Mouse (Mus musculus) T-helper 2 cell (primary cell): Measurements from ENCODE around the gene Tbk1.

Source experiments
- in situ Hi-C: fragments of 300-600 bp; cut with MboI, MseI; formaldehyde crosslinking; loops from one replicate; pipeline ENCODE4 v1.15.1; 2025; ENCODE audit warnings: high pct_unique_total_duplicates

Tbk1 gene

DNA sequence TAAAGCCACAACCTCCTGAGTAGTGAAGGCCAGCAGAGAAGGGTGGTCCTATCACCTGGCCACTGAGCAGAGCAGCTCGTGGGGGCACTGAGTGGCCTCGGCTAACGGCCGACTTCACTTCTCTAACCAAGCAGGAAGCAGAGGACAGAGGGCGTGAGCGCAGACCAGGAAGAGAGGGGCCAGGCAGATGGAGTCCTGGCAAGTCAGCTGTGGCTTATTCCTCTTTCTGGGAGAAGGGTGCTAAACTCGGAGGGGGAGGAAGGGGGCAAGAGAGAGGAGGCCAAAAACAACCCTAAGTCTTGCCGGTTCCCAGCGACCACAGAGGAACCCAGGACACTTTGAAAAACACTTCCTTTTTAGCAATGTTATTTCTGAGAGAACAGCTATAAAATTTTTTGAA is 10.0 kb upstream of the Tbk1 start:
- in situ Hi-C loops = no loop called here

DNA sequence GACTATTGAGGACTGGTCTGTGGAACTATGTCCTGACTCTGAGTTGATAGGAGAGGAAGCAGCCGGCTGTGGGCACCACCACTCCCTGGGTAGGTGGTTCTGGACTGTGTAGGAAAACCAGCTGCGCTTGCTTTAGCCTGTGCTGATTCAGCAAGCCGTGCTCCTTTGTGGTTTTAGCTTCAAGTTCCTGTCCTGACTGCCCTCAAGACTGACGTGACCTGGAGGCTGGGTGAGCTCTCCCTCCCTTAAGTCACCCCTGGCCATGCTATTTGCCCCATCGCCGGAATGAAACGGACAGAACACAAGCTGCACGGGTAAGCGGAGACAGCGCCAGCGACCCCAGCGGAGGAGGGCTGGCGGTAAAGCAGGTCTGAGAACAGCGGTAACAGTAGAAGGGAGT is 4.5 kb upstream of the Tbk1 start:
- in situ Hi-C loops = no loop called here

DNA sequence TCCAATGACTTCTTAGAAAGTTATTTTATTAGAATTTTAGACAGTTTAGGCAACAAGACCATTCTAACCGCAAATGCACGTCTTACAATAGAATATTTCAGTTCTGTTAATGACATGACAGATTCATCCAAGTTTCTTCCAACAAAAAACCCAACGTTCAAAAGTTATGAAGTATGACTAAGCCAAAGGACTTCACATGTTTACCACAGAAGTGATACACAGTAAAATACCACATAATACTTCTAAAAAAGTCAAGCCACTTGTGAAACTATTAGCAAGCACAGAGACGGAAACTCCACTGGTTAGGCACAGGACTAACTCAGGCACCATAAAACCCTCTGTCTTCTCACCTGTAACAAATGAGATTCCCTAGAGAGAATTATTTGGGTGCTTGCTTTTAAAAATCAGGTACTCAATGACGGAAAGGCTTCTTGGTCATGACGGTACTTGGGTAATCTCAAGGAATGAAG is 819 bp upstream of the Tbk1 start:
- in situ Hi-C loops = no loop called here

DNA sequence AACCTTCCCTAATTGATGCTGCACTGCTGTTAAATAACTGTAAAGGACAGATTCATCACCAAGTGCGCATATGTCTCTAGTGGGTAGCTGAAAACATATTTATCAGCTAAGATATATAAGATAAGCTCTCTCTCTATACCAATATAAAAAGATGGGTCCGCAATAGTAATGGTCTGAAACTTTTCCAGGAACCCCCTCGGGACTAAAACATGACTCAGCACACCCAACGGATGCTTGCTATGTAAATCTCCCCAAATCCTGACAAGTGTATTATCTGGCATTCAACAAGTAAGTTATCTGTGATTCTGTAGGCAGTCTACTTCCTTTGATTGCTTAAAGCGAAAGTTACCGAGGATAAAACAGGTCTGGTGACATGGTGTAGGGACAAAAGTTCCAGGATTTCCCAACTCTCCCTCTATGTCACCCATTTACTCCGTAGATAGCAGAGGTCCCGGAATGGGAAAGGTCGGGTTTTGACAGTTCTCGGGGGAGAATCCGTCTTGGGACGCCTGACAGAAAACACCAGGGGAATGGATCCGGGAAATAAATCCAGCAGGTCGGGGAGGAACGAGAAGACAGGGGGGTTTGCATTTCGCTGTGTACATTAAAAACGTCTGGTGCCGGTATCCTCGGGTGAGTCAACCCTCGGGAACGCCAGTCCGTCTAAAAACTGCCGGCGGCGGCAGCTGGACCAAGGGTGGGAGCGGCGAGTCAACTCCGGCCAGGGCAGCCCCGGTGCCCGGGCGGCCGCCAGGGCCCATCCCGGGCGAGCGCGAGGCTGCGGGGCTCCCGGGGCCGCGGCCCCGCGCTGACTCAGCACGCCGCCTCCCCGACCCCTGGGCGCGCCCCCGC is 570 bp downstream of the Tbk1 start:
- in situ Hi-C loops = no loop called here

DNA sequence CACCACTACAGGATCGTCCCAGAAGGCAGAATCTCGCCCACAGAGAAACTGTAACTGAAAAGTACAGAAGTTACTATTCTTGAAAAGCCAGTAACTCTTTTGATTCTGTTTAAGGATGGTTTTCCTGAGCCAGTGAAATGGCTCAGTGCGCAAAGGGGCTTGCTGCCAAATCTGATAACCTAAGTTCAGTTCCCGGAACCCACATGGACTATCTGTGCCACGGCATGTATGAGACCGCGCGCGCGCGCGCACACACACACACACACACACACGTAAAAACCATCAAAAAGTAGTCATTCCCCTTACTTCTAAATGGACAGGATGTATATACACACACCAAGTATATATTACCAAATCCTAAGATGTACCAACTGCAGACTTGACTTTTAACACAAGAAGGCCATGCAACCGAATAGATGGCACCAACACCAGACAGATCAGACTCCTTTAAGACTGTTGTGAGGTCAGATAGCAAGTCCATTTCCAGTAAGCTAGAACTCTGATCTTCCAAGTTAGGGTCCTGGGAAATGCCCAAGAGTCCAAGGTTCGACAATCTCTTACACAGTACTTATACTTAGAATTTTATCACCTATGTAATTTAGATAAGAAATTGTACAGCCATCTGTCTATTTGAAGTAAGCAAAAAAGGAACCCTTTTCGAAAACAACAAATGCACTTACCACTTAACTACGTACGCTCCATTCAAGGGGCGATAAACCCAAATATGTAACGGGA is 1.4 kb downstream of the Tbk1 start:
- in situ Hi-C loops = no loop called here

DNA sequence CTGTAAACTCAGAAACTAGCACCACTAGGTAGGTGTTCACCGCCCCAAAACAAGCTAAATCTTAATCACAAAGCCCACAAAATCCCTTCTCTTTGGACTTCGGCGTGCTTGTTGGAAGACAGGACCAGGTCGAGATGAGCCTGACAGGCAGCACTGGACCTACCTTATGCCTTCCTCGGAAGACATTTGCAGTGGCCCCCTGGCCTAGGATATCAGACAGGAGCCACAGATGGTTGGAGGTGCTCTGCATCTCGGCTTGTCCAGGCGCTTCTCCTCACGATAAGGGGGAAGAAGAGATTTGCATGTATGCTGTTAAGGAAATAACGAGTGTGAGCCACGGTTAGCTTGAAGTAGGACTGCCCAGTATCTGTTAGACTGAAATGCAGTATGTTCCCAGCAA is 2.6 kb downstream of the Tbk1 start:
- in situ Hi-C loops = no loop called here

DNA sequence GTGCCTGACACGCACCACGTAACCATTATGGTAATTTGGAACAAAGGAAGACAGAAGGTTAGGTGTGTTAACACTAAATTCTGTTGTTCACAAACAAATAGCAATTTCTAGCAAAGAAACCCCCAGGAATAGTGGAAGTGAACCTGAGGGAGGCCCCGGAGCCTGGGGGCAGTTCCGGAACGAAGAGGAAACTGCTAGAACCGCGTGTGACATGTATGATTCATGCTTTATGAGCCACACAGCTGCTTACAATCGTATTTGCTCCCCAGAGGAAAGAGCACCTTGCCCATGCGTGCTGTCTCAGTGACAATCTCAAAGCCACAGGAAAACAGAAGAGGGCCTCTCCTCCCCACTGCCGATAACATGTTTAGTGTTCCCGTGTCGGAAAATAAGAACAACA is 3.6 kb downstream of the Tbk1 start:
- in situ Hi-C loops = no loop called here

DNA sequence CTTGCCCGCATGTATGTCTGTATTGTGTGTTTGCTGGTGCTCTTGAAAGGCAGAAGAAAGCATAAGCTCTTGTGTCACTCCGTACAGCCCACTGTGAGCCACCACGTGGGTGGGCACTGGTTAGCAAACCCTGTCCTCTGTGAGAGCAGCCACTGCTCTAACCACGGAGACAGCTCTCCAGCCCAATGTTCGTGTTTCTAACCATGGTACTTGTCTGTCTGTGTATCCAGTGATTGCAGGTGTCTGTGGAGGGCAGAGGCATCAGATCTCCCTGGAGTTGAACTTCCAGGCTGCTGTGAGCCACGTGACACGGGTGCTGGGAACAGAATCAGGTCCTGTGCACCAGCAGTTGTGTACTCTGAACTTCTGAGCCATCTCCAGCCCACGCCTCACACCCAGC is 4.3 kb downstream of the Tbk1 start:
- in situ Hi-C loops = no loop called here

DNA sequence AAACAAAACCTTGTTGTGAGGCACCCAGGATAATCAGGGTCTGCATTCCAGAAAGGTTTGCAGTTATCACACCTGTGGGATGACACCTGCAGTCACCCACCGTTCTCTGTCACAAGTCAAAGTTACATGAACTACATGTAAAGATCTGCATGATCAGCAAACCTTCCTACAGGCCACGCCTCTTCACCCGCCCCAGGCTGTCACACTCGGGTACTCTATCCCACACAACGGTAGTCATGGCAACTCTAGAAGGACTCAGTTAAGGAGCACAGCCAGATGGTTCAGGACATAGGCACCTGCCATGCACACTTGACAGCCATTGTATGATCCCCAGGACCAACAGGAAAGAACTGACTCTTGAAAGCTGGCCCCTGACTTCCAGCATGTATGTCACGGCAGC is 5.2 kb downstream of the Tbk1 start:
- in situ Hi-C loops = no loop called here

DNA sequence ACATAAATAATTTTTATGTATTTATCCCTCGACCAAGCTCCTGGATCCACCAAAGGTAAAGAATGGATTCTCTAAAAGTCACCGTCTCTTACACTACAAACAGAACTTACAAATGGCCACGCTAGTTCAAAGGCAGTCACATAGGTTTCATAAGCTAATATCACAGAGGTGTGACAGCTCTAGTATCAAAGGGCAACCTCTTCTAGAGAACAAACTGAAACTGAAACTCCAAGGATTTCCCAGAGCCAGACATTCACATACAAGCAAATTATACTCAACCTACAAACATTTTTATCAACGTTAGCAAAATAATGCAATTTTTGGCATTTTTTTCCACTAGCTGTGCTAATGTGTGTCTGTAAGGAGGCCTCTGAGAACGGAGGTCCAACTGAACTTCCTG is 6.2 kb downstream of the Tbk1 start:
- in situ Hi-C loops = no loop called here

DNA sequence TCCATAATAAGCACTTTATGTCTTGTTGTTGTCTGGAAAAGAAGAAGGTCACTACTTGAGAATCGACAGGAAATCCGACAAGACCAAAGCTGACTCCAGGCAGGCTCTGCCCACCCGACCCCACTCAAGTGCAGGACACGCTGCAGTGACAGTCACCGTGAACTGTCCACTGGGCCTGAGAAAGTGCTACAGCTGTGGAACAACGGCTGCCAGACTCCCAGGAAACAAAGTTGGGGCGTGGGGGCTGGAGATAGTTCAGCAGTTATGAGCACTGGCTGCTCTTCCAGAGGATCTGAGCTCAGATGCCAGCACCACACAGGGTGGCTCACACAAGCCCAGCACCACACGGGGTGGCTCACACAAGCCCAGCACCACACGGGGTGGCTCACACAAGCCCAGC is 10.2 kb downstream of the Tbk1 start:
- in situ Hi-C loops = no loop called here

DNA sequence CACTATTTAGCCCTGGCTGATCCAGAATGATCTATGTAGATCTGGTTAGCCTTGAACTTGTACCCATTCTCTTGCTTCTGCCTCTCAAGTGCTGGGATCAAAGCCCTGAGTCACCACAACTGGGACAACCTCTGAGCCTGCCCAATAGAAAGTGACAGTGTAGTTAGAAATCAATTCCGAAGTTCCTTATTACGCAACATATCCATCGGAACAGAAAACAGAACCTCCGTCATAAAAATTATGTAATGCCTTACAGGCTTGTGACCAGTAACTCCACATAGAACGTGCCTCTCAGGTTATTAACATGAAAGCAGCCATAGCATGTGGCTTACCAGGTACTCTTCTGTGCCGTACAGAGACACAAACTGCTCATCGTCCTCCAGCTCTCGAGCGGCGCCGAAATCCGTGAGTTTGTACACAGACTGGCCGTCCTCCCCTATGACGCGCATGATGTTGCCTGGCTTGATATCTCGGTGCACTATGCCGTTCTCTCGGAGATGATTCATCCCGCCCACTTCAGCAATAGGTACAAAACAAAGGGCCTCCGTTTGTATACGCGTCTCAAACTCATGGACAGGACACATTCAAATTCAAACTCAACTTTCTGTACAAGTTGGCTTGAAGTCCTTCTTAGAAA is 15.0 kb downstream of the Tbk1 start:
- in situ Hi-C loops = no loop called here

DNA sequence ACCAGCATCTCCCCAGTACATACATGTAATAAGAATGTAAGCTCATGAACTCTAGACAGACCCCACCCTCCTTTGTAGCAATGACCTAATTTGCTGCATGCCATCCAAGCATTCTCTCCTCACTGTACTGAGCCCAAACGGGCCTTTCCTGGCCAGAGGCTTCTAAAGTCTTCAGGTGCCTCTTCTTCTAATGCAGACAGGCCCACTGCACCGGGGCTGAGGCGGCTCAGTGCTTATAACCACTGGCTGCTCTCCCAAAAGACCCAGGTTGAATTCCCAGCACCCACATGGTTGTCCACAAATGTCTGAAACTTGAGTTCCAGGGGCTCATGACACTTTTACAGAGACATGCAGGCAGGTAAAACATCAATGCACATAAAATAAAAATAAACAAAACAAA is 15.6 kb downstream of the Tbk1 start:
- in situ Hi-C loops = no loop called here

DNA sequence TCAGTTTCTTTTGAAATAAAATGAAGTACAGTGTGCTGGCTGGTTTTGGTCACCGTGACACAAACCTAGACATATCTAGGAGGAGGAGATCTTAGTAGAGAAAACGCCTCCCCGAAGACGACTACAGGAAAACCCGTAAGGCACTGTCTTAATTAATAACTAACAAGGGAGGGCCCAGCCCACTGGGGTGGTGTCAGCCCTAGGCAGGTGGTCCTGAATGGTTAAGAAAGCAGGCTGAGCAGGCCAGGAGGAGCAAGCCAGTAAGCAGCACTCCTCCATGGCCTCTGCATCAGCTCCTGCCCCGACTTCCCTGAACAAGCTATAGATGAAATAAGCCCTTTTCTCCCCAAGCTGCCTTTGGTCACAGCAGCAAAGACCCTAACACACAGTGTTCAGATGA is 16.8 kb downstream of the Tbk1 start:
- in situ Hi-C loops = no loop called here

DNA sequence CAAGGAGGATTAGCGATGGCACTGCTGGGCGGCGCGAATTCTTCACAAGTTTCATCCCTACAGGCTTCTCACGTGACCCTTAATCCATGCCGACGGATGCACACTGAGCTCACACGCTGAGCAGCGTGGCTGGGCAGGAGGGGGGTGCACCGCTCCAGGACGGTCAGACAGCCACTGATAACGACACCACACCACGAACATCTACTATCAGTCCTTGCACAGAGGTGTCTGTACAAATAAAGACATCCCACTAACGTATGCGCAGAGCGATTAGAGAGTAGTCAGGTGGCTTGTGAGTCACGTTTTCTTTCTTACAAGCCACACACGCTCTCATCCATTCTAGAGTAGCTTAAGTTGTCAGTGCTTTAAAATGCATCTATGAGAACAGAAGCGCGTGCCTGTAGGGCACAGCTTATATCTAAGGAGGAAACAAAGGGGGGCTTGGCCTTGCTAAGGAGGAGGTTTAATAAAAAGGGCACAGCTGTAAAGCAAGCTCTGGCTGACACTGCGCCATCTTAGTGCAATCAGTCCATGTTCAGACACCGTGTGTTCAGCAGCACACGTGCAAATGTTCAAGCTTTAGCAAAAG is 17.5 kb downstream of the Tbk1 start:
- in situ Hi-C loops = no loop called here

DNA sequence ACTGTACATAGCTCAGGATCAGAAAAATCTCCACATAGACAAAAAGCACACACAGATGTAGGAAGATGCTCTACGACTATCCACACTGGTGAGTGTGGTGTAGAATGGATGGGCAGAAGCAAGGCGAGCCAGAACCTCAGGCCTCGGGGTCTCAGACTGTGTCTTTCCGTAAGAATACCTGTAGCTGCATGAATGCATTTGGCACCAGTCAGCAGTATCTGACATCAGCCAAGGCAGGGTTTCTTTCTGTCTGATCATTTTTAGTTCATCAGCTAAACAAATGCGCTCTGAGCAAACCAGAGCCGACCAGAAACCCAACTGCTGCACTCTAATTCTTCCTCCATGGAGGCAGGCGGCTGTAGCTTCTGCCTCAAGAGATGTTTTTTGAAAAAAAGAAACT is 18.1 kb downstream of the Tbk1 start:
- in situ Hi-C loops = no loop called here

DNA sequence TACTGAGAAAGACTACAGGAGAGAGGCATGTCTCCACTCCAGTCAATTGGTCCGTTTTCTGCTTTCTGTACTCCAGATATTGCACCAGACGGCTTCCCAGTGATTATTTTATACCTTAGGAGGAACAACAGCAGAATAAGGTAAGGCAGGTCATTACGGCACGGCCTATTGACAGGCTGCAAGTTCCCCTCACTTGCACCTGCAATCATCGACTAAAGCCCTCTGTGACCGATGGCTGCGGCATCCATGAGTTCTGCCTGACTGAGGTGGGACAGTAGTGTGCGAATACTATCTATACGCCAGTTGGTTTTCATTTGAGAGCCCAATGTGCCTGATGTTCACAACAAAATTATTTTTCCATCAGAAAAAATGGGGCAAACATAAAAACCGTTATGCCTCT is 18.6 kb downstream of the Tbk1 start:
- in situ Hi-C loops = no loop called here

DNA sequence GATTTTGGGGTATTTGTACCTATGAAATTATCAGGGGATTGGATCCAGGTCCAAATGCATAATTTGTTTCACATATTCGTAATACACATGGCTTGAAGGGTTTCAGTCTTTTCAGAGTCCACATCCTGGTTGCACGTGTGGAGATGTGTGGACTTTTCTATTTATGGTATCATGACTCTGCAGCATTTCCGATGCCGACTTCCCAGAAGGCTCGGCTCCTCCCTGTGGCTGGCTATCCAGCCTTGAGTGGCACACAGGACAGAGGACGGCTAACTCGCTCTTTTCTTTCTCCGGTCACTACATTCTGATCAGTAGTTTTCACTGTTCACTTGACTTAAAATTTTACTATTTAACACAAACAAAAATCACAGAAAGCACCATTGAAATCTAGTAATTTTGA is 22.1 kb downstream of the Tbk1 start:
- in situ Hi-C loops = no loop called here

DNA sequence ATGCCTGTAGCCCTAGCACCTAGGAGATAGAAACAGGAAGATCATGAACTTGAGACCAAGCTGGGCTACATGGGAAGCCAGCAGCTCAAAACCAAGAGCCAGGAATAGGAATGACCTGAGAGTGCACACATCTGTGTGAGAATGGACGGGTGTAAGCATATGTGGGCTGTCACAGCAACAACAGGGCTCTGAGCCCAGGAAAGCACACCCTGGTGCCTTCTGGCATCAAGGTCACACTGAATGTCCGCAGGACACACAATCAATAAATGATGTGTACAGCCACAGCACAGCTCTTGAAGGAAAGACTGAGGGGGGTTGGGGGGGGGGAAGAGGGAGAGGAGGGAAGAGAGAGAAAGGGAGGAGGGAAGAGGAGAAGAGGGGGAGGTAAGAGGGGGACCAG is 28.4 kb downstream of the Tbk1 start:
- in situ Hi-C loops = no loop called here

DNA sequence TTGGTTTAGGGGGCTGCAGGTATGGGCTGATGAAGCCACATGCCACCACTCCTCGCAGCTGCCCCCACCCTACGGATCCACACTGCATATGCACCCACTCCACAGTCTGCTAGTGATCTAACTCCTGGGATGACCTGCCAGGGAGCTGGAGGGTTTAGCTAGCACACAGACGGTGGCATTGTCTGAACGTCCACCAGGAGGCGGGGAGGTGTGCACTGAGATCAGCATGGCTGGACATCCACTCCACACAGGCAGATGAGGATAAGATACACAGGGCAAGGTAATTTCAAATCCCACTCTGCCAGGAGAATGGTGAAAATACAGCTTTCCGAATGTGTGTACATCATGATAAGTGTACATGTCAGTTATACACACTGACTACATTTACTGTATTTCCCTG is 30.3 kb downstream of the Tbk1 start:
- in situ Hi-C loops = no loop called here

DNA sequence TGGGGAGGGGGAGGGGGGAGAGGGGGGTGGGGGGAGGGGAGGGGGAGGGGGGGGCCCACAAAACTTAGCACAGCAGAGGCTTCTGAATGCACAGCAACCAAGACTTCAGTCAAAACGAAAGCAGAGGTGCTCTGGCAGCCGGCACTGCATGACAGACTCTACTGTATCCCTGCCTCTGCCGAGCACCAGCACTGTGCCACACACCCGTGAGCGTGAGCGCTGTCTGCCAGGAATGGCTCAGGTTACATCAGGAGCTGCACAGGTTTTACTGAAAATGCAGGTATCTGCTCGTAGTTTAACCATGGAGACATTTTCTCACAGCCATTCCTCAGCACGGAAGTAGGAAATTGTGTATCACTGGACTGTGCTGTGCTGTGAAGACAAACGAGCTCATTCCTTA is 36.3 kb downstream of the Tbk1 start:
- in situ Hi-C loops = no loop called here

DNA sequence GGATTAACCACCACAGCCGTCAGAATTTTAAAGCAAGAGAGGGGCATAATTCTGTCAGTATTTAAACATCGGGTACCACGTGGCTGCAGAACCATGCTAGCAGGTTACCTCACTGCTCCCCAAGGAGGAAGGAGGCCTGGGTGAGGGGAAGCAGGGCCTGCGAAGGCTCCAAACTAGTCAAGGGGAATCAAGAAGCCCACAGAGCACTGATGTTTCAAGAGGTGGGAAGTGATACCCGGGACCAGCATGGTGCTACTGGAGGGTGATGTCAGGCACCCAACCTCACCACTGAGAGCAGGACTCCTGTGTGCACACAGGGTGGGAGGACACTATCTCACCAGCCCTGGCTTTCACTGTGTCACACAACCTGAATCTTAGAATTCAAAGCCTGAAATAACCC is 36.9 kb downstream of the Tbk1 start:
- in situ Hi-C loops = loop anchor here (10.0 kb wide), 1 partner anchor 765 kb away; no protein-coding TSS in a partner anchor
